Mouse (Mus musculus): ENCODE measurements around the gene Rgs19.

DNA sequence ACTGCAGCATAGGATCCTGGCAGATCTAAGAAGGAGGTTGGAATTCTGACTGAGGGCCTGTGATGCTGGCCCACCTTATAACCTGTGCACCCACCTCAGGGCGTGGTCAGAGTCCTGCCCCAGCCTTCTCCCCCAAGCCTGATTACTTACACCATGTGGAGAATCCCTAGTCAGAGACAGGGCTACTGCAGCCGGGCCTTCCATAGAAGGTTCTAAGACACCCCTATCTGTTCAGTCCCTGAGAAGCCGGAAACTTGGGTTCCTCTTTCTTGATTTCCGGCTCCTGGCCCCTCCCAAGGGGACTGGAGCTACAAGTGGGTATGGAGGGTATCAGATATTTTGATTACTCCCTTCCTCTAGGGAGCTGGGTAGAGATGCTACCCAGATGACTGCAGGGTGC lies 2.2 kb downstream of the Rgs19 start:
- TF ChIP-seq GATA1 (IDR thresholded peaks at IDR 0.05; ENCODE audit: borderline replicate concordance, low read length) (no peak), FLI1 (IDR thresholded peaks at IDR 0.05; ENCODE audit: low read length) (no peak)

Data from megakaryocyte, embryonic 14.5 days (primary cell).